Mouse (Mus musculus): ENCODE measurements around the gene Prcp. TPM values are rescaled to one million over a fixed set of nuclear protein-coding genes. Genes with fewer than 3 reads are reported as not detected.

The Prcp gene
- polyA plus RNA-seq (2014; fragmentation: Nextera tagmentation; extraction: Ambion mirVana) = 23.9 and 24.0 TPM in 2 replicates

DNA sequence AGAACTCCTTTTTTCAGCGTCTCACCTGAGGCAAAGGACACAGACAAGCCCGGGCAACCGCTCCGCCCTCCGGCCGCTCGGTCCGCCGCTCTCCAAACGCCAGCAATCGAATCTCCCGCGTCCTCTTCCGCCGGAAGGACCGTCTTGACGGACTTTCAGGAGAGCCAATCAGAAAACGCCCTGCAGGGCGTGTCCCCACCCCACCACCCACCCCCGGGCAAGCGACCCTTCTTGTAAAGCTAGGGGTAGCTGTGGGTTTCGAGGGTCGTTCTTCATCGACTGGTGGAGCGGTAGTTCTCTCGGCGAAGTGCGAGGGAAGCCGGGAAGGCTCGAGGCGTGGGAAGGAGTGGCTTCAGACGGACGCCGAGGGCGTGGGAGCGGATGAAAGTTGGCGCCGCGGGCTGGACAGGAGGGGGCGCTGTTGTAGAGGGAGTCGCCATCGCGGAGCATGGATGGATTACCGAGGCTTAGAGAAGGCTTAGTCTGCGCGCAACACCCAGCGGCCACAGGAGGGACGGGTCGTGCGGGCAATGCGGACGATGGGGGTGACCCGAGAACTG lies at the start of gene Prcp, which contains the start of gene Ddias:
Prcp (plus strand) TSS at position 355 of the 560 bp plus-strand sequence.
Ddias (minus strand) TSS at position 132 of the 560 bp plus-strand sequence.
- no peaks in the 10 kb centered on the region for H3K9me3 ChIP-seq (ENCODE audit: control insufficient read depth, low read length)
- H3K27me3 ChIP-seq (ENCODE audit: control insufficient read depth, insufficient read depth, low read length) = no peaks in the 10 kb centered on the region
- 0 out of 2 replicates have a peak, but pooled peaks cover 3% of the 10 kb centered on the region for H3K36me3 ChIP-seq (ENCODE audit: control insufficient read depth, insufficient read depth, low read length)
- peaks cover 0 to 22% of the 10 kb centered on the region in 2 experiments; a peak in 3 of 4 replicates for H3K4me1 ChIP-seq (ENCODE audit: control insufficient read depth in 2 of 2, insufficient read depth in 2 of 2, low read length in 2 of 2)
- H3K9ac ChIP-seq (ENCODE audit: low read length) = peak within 1 kb of the TSS; percentile 86
- under 1% methylated on average over 53 of the region's 53 CpGs for WGBS
- peak within 1 kb of the TSS; percentile 59 to 75 for H3K4me3 ChIP-seq (ENCODE audit: control insufficient read depth in 1 of 2, insufficient read depth in 1 of 2, low read depth in 1 of 2, low read length in 2 of 2)
- H3K4me2 ChIP-seq (ENCODE audit: low read length) = peak within 1 kb of the TSS; percentile 75
- peak; percentile 87 for ATAC-seq (ENCODE audit: insufficient number of reproducible peaks, insufficient read depth, low FRiP score, low read depth)
- H3K27ac ChIP-seq (replicated peaks in 1 of 2; ENCODE audit: control insufficient read depth in 1 of 2, insufficient read depth in 1 of 2, low read depth in 2 of 2, low read length in 2 of 2) = peak within 1 kb of the TSS; percentile 99

DNA sequence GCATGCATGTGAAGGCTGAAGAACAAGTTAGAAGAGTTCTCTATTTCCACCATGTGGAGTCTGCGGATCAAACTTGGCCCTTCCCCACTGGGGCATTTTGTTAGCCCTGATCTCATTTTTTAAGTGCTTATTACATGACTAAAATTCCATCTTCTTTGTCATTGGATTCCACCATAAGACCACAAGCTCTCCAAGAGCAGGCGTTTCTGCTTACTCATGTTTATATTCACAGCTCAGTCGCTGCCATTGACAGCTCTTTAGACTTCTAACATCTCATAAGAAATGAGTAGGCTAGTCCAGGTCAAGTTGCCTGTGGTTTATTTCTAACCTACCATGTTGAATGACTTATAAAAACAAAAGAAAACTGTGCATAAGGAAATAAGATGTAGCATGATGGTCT lies 48.0 kb upstream of the Prcp start:
- Histone ChIP-seq H3K4me3 (ENCODE audit: control insufficient read depth in 1 of 2, insufficient read depth in 1 of 2, low read depth in 1 of 2, low read length in 2 of 2) (no peak overlapping the region), H3K9me3 (ENCODE audit: control insufficient read depth, low read length) (no peaks in the 10 kb centered on the region), H3K4me2 (ENCODE audit: low read length) (no peak overlapping the region), H3K4me1 (ENCODE audit: control insufficient read depth in 2 of 2, insufficient read depth in 2 of 2, low read length in 2 of 2) (no peaks in the 10 kb centered on the region), H3K36me3 (ENCODE audit: control insufficient read depth, insufficient read depth, low read length) (no peaks in the 10 kb centered on the region), H3K27me3 (ENCODE audit: control insufficient read depth, insufficient read depth, low read length) (no peaks in the 10 kb centered on the region), H3K9ac (ENCODE audit: low read length) (no peak overlapping the region), H3K27ac (replicated peaks in 1 of 2; ENCODE audit: control insufficient read depth in 1 of 2, insufficient read depth in 1 of 2, low read depth in 2 of 2, low read length in 2 of 2) (no peak overlapping the region)
- 84% methylated on average over 3 of the region's 3 CpGs for WGBS
- ATAC-seq (ENCODE audit: insufficient number of reproducible peaks, insufficient read depth, low FRiP score, low read depth) = no peak

GRCm38 (mm10) chr7:92827981-92828380 lies 46.3 kb upstream of the Prcp start:
- ATAC-seq (ENCODE audit: insufficient number of reproducible peaks, insufficient read depth, low FRiP score, low read depth) = no peak

GRCm38 (mm10) chr7:92832395-92832794 lies 41.9 kb upstream of the Prcp start:
- no peak for ATAC-seq (ENCODE audit: insufficient number of reproducible peaks, insufficient read depth, low FRiP score, low read depth)
- H3K27ac ChIP-seq (replicated peaks in 1 of 2; ENCODE audit: control insufficient read depth in 1 of 2, insufficient read depth in 1 of 2, low read depth in 2 of 2, low read length in 2 of 2) = no peak overlapping the region
- H3K4me2 ChIP-seq (ENCODE audit: low read length) = no peak overlapping the region
- 82% methylated on average over 6 of the region's 6 CpGs for WGBS
- H3K9ac ChIP-seq (ENCODE audit: low read length) = no peak overlapping the region
- no peaks in the 10 kb centered on the region for H3K27me3 ChIP-seq (ENCODE audit: control insufficient read depth, insufficient read depth, low read length)
- no peaks in the 10 kb centered on the region for H3K9me3 ChIP-seq (ENCODE audit: control insufficient read depth, low read length)
- no peaks in the 10 kb centered on the region for H3K4me1 ChIP-seq (ENCODE audit: control insufficient read depth in 2 of 2, insufficient read depth in 2 of 2, low read length in 2 of 2)
- peaks cover 4% of the 10 kb centered on the region; the same call in 1 of the 2 replicates for H3K36me3 ChIP-seq (ENCODE audit: control insufficient read depth, insufficient read depth, low read length)
- H3K4me3 ChIP-seq (ENCODE audit: control insufficient read depth in 1 of 2, insufficient read depth in 1 of 2, low read depth in 1 of 2, low read length in 2 of 2) = no peak overlapping the region

More at GRCm38 (mm10) chr7:92827981-92828380, 46.3 kb upstream of the Prcp start:
- 44% methylated on average over 3 of the region's 3 CpGs for WGBS
- Histone ChIP-seq H3K4me2 (ENCODE audit: low read length) (no peak overlapping the region), H3K9me3 (ENCODE audit: control insufficient read depth, low read length) (no peaks in the 10 kb centered on the region), H3K36me3 (ENCODE audit: control insufficient read depth, insufficient read depth, low read length) (no peaks in the 10 kb centered on the region), H3K4me1 (ENCODE audit: control insufficient read depth in 2 of 2, insufficient read depth in 2 of 2, low read length in 2 of 2) (no peaks in the 10 kb centered on the region), H3K4me3 (ENCODE audit: control insufficient read depth in 1 of 2, insufficient read depth in 1 of 2, low read depth in 1 of 2, low read length in 2 of 2) (no peak overlapping the region), H3K9ac (ENCODE audit: low read length) (no peak overlapping the region), H3K27me3 (ENCODE audit: control insufficient read depth, insufficient read depth, low read length) (no peaks in the 10 kb centered on the region), H3K27ac (replicated peaks in 1 of 2; ENCODE audit: control insufficient read depth in 1 of 2, insufficient read depth in 1 of 2, low read depth in 2 of 2, low read length in 2 of 2) (no peak overlapping the region)

GRCm38 (mm10) chr7:92834391-92834790 lies 39.9 kb upstream of the Prcp start:
- WGBS = 78% methylated on average over 2 of the region's 2 CpGs
- H3K9ac ChIP-seq (ENCODE audit: low read length) = no peak overlapping the region
- no peaks in the 10 kb centered on the region for H3K4me1 ChIP-seq (ENCODE audit: control insufficient read depth in 2 of 2, insufficient read depth in 2 of 2, low read length in 2 of 2)
- ATAC-seq (ENCODE audit: insufficient number of reproducible peaks, insufficient read depth, low FRiP score, low read depth) = no peak
- H3K27ac ChIP-seq (replicated peaks in 1 of 2; ENCODE audit: control insufficient read depth in 1 of 2, insufficient read depth in 1 of 2, low read depth in 2 of 2, low read length in 2 of 2) = no peak overlapping the region
- H3K36me3 ChIP-seq (ENCODE audit: control insufficient read depth, insufficient read depth, low read length) = peaks cover 4% of the 10 kb centered on the region; the same call in 1 of the 2 replicates
- no peak overlapping the region for H3K4me2 ChIP-seq (ENCODE audit: low read length)
- H3K27me3 ChIP-seq (ENCODE audit: control insufficient read depth, insufficient read depth, low read length) = no peaks in the 10 kb centered on the region
- H3K4me3 ChIP-seq (ENCODE audit: control insufficient read depth in 1 of 2, insufficient read depth in 1 of 2, low read depth in 1 of 2, low read length in 2 of 2) = no peak overlapping the region
- H3K9me3 ChIP-seq (ENCODE audit: control insufficient read depth, low read length) = no peaks in the 10 kb centered on the region

DNA sequence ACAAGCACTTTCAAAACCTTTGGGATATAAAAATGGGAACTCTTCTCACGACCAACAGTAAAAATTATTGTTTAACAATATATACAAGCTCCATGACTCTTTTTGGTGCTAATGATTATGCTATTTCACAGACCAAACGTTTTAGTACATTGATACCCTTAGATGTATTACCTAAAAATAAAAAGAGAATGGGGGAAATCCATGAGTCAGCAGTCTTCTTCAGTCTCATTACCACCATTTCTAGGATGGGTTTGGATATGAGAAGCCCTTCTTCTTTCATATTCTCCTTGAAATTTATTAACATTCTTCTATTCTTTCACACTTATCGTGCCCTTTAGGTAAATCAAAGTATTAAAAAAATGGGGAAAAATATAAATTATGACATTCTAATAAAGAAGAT lies 37.8 kb upstream of the Prcp start:
- H3K27ac ChIP-seq (replicated peaks in 1 of 2; ENCODE audit: control insufficient read depth in 1 of 2, insufficient read depth in 1 of 2, low read depth in 2 of 2, low read length in 2 of 2) = no peak overlapping the region
- H3K27me3 ChIP-seq (ENCODE audit: control insufficient read depth, insufficient read depth, low read length) = no peaks in the 10 kb centered on the region
- no peak overlapping the region for H3K4me2 ChIP-seq (ENCODE audit: low read length)
- no peak overlapping the region for H3K9ac ChIP-seq (ENCODE audit: low read length)
- 77% methylated on average over 3 of the region's 3 CpGs for WGBS
- no peak overlapping the region for H3K4me3 ChIP-seq (ENCODE audit: control insufficient read depth in 1 of 2, insufficient read depth in 1 of 2, low read depth in 1 of 2, low read length in 2 of 2)
- H3K36me3 ChIP-seq (ENCODE audit: control insufficient read depth, insufficient read depth, low read length) = peaks cover 4% of the 10 kb centered on the region; the same call in 1 of the 2 replicates
- H3K4me1 ChIP-seq (ENCODE audit: control insufficient read depth in 2 of 2, insufficient read depth in 2 of 2, low read length in 2 of 2) = no peaks in the 10 kb centered on the region
- ATAC-seq (ENCODE audit: insufficient number of reproducible peaks, insufficient read depth, low FRiP score, low read depth) = no peak
- H3K9me3 ChIP-seq (ENCODE audit: control insufficient read depth, low read length) = no peaks in the 10 kb centered on the region

- H3K9me3 ChIP-seq (ENCODE audit: control insufficient read depth, low read length) = no peaks in the 10 kb centered on the region
- H3K4me3 ChIP-seq (ENCODE audit: control insufficient read depth in 1 of 2, insufficient read depth in 1 of 2, low read depth in 1 of 2, low read length in 2 of 2) = no peak overlapping the region
- peaks cover 4% of the 10 kb centered on the region; the same call in 1 of the 2 replicates for H3K36me3 ChIP-seq (ENCODE audit: control insufficient read depth, insufficient read depth, low read length)
- H3K9ac ChIP-seq (ENCODE audit: low read length) = no peak overlapping the region
- no peaks in the 10 kb centered on the region for H3K27me3 ChIP-seq (ENCODE audit: control insufficient read depth, insufficient read depth, low read length)
- 76% methylated on average over 11 of the region's 11 CpGs for WGBS
- ATAC-seq (ENCODE audit: insufficient number of reproducible peaks, insufficient read depth, low FRiP score, low read depth) = no peak
- H3K4me1 ChIP-seq (ENCODE audit: control insufficient read depth in 2 of 2, insufficient read depth in 2 of 2, low read length in 2 of 2) = no peaks in the 10 kb centered on the region
- H3K4me2 ChIP-seq (ENCODE audit: low read length) = no peak overlapping the region
- no peak overlapping the region for H3K27ac ChIP-seq (replicated peaks in 1 of 2; ENCODE audit: control insufficient read depth in 1 of 2, insufficient read depth in 1 of 2, low read depth in 2 of 2, low read length in 2 of 2)
These were observed 37.0 kb upstream of the Prcp start for GRCm38 (mm10) chr7:92837226-92837625.

DNA sequence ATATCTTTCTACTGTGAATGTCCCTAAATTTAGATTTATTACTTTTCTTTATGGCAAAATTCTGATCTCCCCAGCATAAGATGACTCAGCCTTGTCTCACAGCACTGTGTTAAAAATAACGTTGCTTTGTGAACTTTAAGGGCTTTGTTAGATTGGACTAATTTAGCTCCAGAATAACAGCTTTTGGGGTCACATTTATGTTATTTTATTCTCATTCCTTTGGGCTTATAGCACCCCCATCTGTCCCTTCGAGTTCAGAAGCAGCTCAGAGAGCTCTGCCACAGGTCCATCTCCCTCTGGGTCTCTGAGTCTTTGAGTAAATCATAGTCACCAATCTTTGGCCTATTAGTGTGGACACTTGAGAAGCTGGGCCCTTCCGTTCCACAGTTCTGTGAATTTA lies 36.4 kb upstream of the Prcp start:
- H3K27me3 ChIP-seq (ENCODE audit: control insufficient read depth, insufficient read depth, low read length) = no peaks in the 10 kb centered on the region
- H3K4me3 ChIP-seq (ENCODE audit: control insufficient read depth in 1 of 2, insufficient read depth in 1 of 2, low read depth in 1 of 2, low read length in 2 of 2) = no peak overlapping the region
- H3K4me1 ChIP-seq (ENCODE audit: control insufficient read depth in 2 of 2, insufficient read depth in 2 of 2, low read length in 2 of 2) = no peaks in the 10 kb centered on the region
- no peak for ATAC-seq (ENCODE audit: insufficient number of reproducible peaks, insufficient read depth, low FRiP score, low read depth)
- 65% methylated on average over 3 of the region's 3 CpGs for WGBS
- H3K9me3 ChIP-seq (ENCODE audit: control insufficient read depth, low read length) = no peaks in the 10 kb centered on the region
- H3K36me3 ChIP-seq (ENCODE audit: control insufficient read depth, insufficient read depth, low read length) = peaks cover 4% of the 10 kb centered on the region; the same call in 1 of the 2 replicates
- H3K27ac ChIP-seq (replicated peaks in 1 of 2; ENCODE audit: control insufficient read depth in 1 of 2, insufficient read depth in 1 of 2, low read depth in 2 of 2, low read length in 2 of 2) = no peak overlapping the region
- H3K4me2 ChIP-seq (ENCODE audit: low read length) = no peak overlapping the region
- no peak overlapping the region for H3K9ac ChIP-seq (ENCODE audit: low read length)

Measured in heart, embryonic 14.5 days (tissue).